Mouse (Mus musculus) liver, embryonic 11.5 days (tissue): ENCODE results near the gene Ubl7. TPM values are rescaled to one million over a fixed set of nuclear protein-coding genes. Genes with fewer than 3 reads are reported as not detected.

ENCODE experiments used
- ATAC-seq: fragments of 200-750 bp; cut with Nextera tagmentation; replicated peaks from 2 replicates; pipeline ENCODE4 v1.8.0; 2017; ENCODE audit warnings: moderate number of reproducible peaks, mild to moderate bottlenecking, moderate TSS enrichment, moderate library complexity; ENCODE audit not compliant: low FRiP score
- DNase-seq: peaks from one replicate; pipeline ENCODE4 v3.0.0-alpha.2; 2017; ENCODE audit warnings: low spot score
- H3K27ac ChIP-seq: fragments of 300-500 bp; sonication (generic); 2 replicates; pipeline ENCODE4 v1.5.1; 2014; ENCODE audit warnings: mild to moderate bottlenecking, low read depth, low read length, control low read depth
- H3K27me3 ChIP-seq: fragments of 300-500 bp; sonication (generic); replicated peaks from 2 replicates; pipeline ENCODE4 v1.6.1; 2014; ENCODE audit warnings: low read length, mixed read lengths; ENCODE audit not compliant: control insufficient read depth, insufficient read depth
- H3K36me3 ChIP-seq: fragments of 300-500 bp; sonication (generic); 2 replicates; pipeline ENCODE4 v1.6.1; 2014; ENCODE audit warnings: mild to moderate bottlenecking, low read length, moderate library complexity, mixed read lengths; ENCODE audit not compliant: control insufficient read depth, insufficient read depth
- H3K4me1 ChIP-seq: fragments of 300-500 bp; sonication (generic); replicated peaks from 2 replicates; pipeline ENCODE4 v1.6.1; 2014; ENCODE audit warnings: low read length, mixed read lengths; ENCODE audit not compliant: control insufficient read depth, insufficient read depth
- H3K4me2 ChIP-seq: fragments of 300-500 bp; sonication (generic); 2 replicates; pipeline ENCODE4 v1.6.1; 2014; ENCODE audit warnings: mild to moderate bottlenecking, control low read depth, moderate library complexity
- H3K4me3 ChIP-seq: fragments of 300-500 bp; sonication (generic); 2 replicates; pipeline ENCODE4 v1.5.1; 2014; ENCODE audit warnings: low read depth, low read length, control low read depth
- H3K9ac ChIP-seq: fragments of 300-500 bp; sonication (generic); 2 replicates; pipeline ENCODE4 v1.6.1; 2014; ENCODE audit warnings: low read depth, low read length, control low read depth
- H3K9me3 ChIP-seq: fragments of 300-500 bp; sonication (generic); 2 replicates; pipeline ENCODE4 v1.6.1; 2016; ENCODE audit warnings: low read length, inconsistent platforms, mixed read lengths; ENCODE audit not compliant: control insufficient read depth
- WGBS: fragments of 180-500 bp; shearing (Covaris S2); extraction: QIAGEN DNeasy Blood & Tissue Kit; methylation state at CpG from one replicate; pipeline ENCODE4 v1.1.7; 2014; 5-methylcytosine and 5-hydroxymethylcytosine counted together
- polyA plus RNA-seq: library from polyadenylated mRNA; unstranded; fragments of >200 nt; fragmentation: Nextera tagmentation; extraction: Ambion mirVana; gene quantifications from 2 replicates; pipeline ENCODE4 v1.2.1, GENCODE M21; 2014

Ubl7 gene
- polyA plus RNA-seq, 1 experiment from 2014 or later, result 92.3 TPM

- Histone ChIP-seq H3K4me3 (no peak overlapping the region), H3K36me3 (no peaks in the 10 kb centered on the region), H3K9me3 (no peaks in the 10 kb centered on the region), H3K27ac (no peak overlapping the region), H3K4me1 (no peaks in the 10 kb centered on the region), H3K27me3 (no peaks in the 10 kb centered on the region), H3K4me2 (no peak overlapping the region), H3K9ac (no peak overlapping the region)
- ATAC-seq (no peak), DNase-seq (no peak)
- WGBS, result 31% methylated on average over 3 of the region's 3 CpGs
Measured at GRCm38 (mm10) chr9:57978858-57979257, 68.1 kb downstream of the Ubl7 start.

Other genes starting within 250 kb of the Ubl7 start
- not detected in 2 replicates for gene Cyp1a2, start 227.3 kb upstream of the Ubl7 start, polyA plus RNA-seq
- 0.66 and 0.92 TPM in 2 replicates for gene Cyp1a1, start 223.1 kb upstream of the Ubl7 start, polyA plus RNA-seq
- gene Edc3, start 202.4 kb upstream of the Ubl7 start, polyA plus RNA-seq, result 22.2 and 23.5 TPM in 2 replicates
- 85.0 and 85.1 TPM in 2 replicates for gene Clk3, start 145.1 kb upstream of the Ubl7 start, polyA plus RNA-seq
- 20.3 and 21.4 TPM in 2 replicates for gene Arid3b, start 74.2 kb upstream of the Ubl7 start, polyA plus RNA-seq
- gene Sema7a, start 29.1 kb downstream of the Ubl7 start, polyA plus RNA-seq, result 0.19 and 0.34 TPM in 2 replicates
- gene Cyp11a1, start 95.4 kb downstream of the Ubl7 start, polyA plus RNA-seq, result 0.10 TPM in 1 of 2 replicates, not detected in the other
- 5.9 and 7.2 TPM in 2 replicates for gene Stra6, start 152.8 kb downstream of the Ubl7 start, polyA plus RNA-seq
- gene Ccdc33, start 207.8 kb downstream of the Ubl7 start, polyA plus RNA-seq, result not detected in 2 replicates